Mouse (Mus musculus) lung, postnatal 0 days (tissue): ENCODE data around the gene Ccn1.

Experiments
- CTCF ChIP-seq: IDR thresholded peaks from 2 replicates; pipeline ENCODE4 v1.5.1; 2016; ENCODE audit warnings: antibody characterized with exemption, mild to moderate bottlenecking
- EP300 ChIP-seq: IDR thresholded peaks from 2 replicates; pipeline ENCODE4 v1.6.1; 2016; ENCODE audit warnings: antibody characterized with exemption, mild to moderate bottlenecking, control low read depth

DNA sequence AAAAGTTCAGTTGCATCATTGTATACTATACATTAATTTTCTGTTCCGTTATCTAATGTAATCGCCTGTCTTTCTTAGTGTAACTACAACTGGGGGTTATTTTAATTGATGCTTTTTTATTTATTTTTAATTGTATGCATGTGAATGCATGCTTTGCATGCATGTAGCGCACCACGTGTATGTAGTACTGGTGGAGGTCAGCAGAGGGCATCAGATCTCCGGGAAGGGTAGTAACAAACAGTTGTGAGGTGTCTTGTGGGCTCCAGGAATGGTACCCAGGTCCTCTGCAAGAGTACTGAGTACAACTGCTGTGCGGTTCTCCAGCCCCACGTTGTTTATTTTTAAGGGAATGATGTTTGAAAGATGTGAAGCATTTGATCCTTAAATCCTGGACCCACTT is 50.7 kb downstream of the Ccn1 start:
- TF ChIP-seq CTCF (peak; percentile 23; the same call in 1 of the 2 replicates), EP300 (no peak)
